Mouse (Mus musculus) hindbrain, postnatal 0 days (tissue): Measurements from ENCODE around the gene Atp5h. TPM values are rescaled to one million over a fixed set of nuclear protein-coding genes. Genes with fewer than 3 reads are reported as not detected.

Experiments
- ATAC-seq: fragments of 200-750 bp; cut with Nextera tagmentation; 2 replicates; pipeline ENCODE4 v1.8.0; 2017; ENCODE audit warnings: mild to moderate bottlenecking, moderate TSS enrichment, moderate library complexity
- DNase-seq: peaks from one replicate; pipeline ENCODE4 v3.0.0-alpha.2; 2015; ENCODE audit warnings: low spot score
- H3K27ac ChIP-seq: fragments of 300-500 bp; sonication (generic); 2 replicates; pipeline ENCODE4 v1.5.1; 2014; ENCODE audit warnings: mild to moderate bottlenecking
- H3K27me3 ChIP-seq: fragments of 300-500 bp; sonication (generic); 2 replicates; pipeline ENCODE4 v1.6.1; 2014; ENCODE audit warnings: low read length, mixed read lengths; ENCODE audit not compliant: insufficient read depth
- H3K36me3 ChIP-seq: fragments of 300-500 bp; sonication (generic); 2 replicates; pipeline ENCODE4 v1.6.1; 2014; ENCODE audit warnings: low read length, mixed read lengths; ENCODE audit not compliant: insufficient read depth
- H3K4me1 ChIP-seq: fragments of 300-500 bp; sonication (generic); 2 replicates; pipeline ENCODE4 v1.6.1; 2014; ENCODE audit warnings: antibody characterized with exemption, low read length, mixed read lengths; ENCODE audit not compliant: insufficient read depth
- H3K4me2 ChIP-seq: fragments of 300-500 bp; sonication (generic); 2 replicates; pipeline ENCODE4 v1.6.1; 2014; ENCODE audit warnings: low read depth, mild to moderate bottlenecking, low read length, moderate library complexity, mixed read lengths
- H3K4me3 ChIP-seq: fragments of 300-500 bp; sonication (generic); 2 replicates; pipeline ENCODE4 v1.5.1; 2014; ENCODE audit warnings: low read length
- H3K9ac ChIP-seq: fragments of 300-500 bp; sonication (generic); replicated peaks from 2 replicates; pipeline ENCODE4 v1.6.1; 2014; ENCODE audit warnings: mild to moderate bottlenecking, low read length, moderate library complexity, mixed read lengths
- H3K9me3 ChIP-seq: fragments of 300-500 bp; sonication (generic); 2 replicates; pipeline ENCODE4 v1.6.1; 2016; ENCODE audit warnings: low read length, mixed read lengths
- CTCF ChIP-seq: IDR thresholded peaks from 2 replicates; pipeline ENCODE4 v1.5.1; 2016; ENCODE audit warnings: antibody characterized with exemption, control low read depth, low read depth
- WGBS: fragments of 180-500 bp; shearing (Covaris S2); extraction: QIAGEN DNeasy Blood & Tissue Kit; methylation state at CpG from one replicate; pipeline ENCODE4 v1.1.7; 2014; 5-methylcytosine and 5-hydroxymethylcytosine counted together
- polyA plus RNA-seq: library from polyadenylated mRNA; unstranded; fragments of >200 nt; fragmentation: Nextera tagmentation; extraction: Ambion mirVana; gene quantifications from 2 replicates; pipeline ENCODE4 v1.2.1, GENCODE M21; 2015
- total RNA-seq: library from RNA; depleted of rRNA; stranded (reverse); fragments of >200 nt; gene quantifications from 2 replicates; pipeline ENCODE4 v1.2.3, GENCODE M21; 2014; rRNA removed

The Atp5h gene
- 203 and 240 TPM in 2 replicates for total RNA-seq
- polyA plus RNA-seq, result 1,097 and 1,122 TPM in 2 replicates

DNA sequence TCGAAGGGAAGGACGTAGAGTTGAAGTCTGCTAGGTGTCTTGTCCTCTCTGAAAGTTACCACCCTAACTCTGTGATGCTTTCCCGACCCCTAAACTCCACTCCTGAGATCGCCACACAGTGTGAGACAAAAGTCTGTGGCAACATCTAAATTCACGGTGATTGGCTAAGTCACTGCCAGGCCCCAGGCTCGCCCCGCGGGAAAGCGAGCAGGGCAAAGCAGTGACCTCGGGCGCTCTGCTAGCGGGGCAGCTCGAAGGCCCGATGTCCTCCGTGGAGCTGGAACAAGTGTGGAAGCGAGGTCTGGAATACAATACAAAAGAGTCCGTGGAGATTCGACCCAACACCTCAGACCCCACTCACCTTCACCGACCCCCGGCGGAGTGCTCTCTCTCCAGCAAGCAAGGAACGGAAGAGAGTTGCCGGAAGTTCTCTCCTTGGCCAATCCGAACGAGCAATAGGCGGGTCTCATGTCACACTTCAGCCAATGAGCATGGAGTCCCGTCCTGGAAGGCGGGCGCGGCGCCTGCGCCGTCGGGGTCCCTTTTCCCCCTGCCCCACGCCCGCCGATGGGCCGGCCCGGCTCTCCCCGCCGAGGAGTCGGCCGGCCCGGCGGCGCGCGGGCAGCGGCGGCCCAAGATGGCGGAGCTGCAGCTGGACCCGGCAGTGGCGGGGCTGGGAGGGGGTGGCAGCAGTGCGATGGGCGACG is at the start of gene Atp5h, which contains the start of gene Kctd2:
TSS of gene Atp5h (minus strand) at position 432 of the 707 bp plus-strand sequence.
TSS of gene Kctd2 (plus strand) at position 598 of the 707 bp plus-strand sequence.
- ATAC-seq (peak; percentile 98), DNase-seq (peak; percentile 99)
- peak within 1 kb of the TSS; percentile 84 for H3K4me2 ChIP-seq
- peak within 1 kb of the TSS; percentile 96 for H3K9ac ChIP-seq
- no peaks in the 10 kb centered on the region for H3K9me3 ChIP-seq
- no peaks in the 10 kb centered on the region for H3K27me3 ChIP-seq
- no peak for TF ChIP-seq CTCF
- H3K27ac ChIP-seq, result peak within 1 kb of the TSS; percentile 90
- WGBS, result under 1% methylated on average over 54 of the region's 56 CpGs
- peaks cover 16% of the 10 kb centered on the region for H3K4me1 ChIP-seq
- H3K4me3 ChIP-seq, result peak within 1 kb of the TSS; percentile 93
- H3K36me3 ChIP-seq, result peaks cover 20% of the 10 kb centered on the region

DNA sequence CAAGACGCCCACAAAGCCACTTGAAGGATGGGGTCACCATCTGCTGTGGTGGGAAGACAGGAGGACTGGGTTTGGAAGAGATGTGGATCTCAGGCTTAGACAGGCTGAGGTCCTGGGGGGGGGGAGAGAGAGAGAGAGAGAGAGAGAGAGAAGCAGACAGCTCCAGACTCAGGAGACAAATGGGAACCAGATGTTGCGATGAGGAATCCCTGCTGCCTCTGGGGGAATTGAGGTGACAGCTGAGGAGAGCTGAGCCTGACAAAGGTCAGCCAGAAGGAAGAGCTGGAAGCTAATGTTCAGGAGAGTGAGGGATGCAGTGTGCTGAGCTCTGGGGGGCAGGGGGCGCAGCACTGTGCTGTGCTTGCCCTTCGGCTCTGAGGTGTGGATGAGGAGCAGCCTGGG is 47.5 kb upstream of the Atp5h start:
- 40% methylated on average over 4 of the region's 4 CpGs for WGBS

DNA sequence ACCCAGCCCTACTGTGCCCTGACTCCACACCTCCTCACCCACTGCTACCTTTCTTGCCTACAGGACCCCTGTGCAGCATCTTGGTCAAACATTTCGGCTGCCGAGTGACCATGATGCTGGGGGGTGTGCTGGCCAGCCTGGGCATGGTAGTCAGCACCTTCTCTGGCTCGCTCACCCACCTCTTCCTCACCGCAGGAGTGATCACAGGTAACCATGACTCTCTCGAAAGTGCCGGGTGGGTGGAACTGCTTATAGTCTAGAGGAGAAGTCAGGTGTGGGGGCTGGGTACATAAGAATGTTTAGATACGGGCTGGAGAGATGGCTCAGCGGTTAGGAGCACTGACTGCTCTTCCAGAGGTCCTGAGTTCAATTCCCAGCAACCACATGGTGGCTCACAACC is 45.1 kb upstream of the Atp5h start:
- Histone ChIP-seq H3K4me1 (no peaks in the 10 kb centered on the region), H3K9me3 (no peaks in the 10 kb centered on the region), H3K36me3 (no peaks in the 10 kb centered on the region), H3K27me3 (no peaks in the 10 kb centered on the region), H3K4me2 (no peak overlapping the region), H3K9ac (no peak overlapping the region), H3K27ac (no peak overlapping the region), H3K4me3 (no peak overlapping the region)
- ATAC-seq (no peak), DNase-seq (no peak)
- TF ChIP-seq CTCF, result no peak
- 90% methylated on average over 8 of the region's 8 CpGs for WGBS

More for the DNA sequence above, 47.5 kb upstream of the Atp5h start:
- H3K9me3 ChIP-seq, result no peaks in the 10 kb centered on the region
- no peak for DNase-seq
- H3K4me3 ChIP-seq, result no peak overlapping the region
- no peaks in the 10 kb centered on the region for H3K4me1 ChIP-seq
- H3K27me3 ChIP-seq, result no peaks in the 10 kb centered on the region
- H3K4me2 ChIP-seq, result no peak overlapping the region
- TF ChIP-seq CTCF, result no peak
- no peak overlapping the region for H3K27ac ChIP-seq
- no peak overlapping the region for H3K9ac ChIP-seq
- H3K36me3 ChIP-seq, result no peaks in the 10 kb centered on the region
- no peak for ATAC-seq

DNA sequence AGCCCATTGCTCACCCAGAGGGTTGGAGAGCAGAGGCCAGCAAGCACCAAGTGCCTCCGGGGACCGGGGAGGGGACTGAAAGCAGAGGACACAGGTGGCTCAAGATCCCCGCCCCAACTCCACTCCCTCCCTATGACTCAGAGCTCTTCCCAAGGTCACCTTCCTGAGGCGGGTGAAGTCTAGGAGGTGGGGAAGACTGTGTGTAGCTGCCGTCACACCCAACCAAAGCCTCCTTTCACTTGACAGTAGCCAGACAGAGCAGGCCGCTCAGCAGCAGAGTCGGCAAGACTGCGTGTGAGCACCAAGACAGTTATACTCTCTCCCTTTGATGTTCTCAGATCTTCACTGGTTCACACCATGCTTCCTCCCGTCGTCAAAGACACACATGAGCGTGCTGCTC is 43.6 kb upstream of the Atp5h start:
- WGBS, result 80% methylated on average over 11 of the region's 11 CpGs
- no peak for TF ChIP-seq CTCF
- no peaks in the 10 kb centered on the region for H3K4me1 ChIP-seq
- no peaks in the 10 kb centered on the region for H3K36me3 ChIP-seq
- no peak overlapping the region for H3K27ac ChIP-seq
- no peaks in the 10 kb centered on the region for H3K27me3 ChIP-seq
- no peak overlapping the region for H3K4me3 ChIP-seq
- no peaks in the 10 kb centered on the region for H3K9me3 ChIP-seq
- H3K9ac ChIP-seq, result no peak overlapping the region
- no peak for DNase-seq
- no peak for ATAC-seq
- no peak overlapping the region for H3K4me2 ChIP-seq

DNA sequence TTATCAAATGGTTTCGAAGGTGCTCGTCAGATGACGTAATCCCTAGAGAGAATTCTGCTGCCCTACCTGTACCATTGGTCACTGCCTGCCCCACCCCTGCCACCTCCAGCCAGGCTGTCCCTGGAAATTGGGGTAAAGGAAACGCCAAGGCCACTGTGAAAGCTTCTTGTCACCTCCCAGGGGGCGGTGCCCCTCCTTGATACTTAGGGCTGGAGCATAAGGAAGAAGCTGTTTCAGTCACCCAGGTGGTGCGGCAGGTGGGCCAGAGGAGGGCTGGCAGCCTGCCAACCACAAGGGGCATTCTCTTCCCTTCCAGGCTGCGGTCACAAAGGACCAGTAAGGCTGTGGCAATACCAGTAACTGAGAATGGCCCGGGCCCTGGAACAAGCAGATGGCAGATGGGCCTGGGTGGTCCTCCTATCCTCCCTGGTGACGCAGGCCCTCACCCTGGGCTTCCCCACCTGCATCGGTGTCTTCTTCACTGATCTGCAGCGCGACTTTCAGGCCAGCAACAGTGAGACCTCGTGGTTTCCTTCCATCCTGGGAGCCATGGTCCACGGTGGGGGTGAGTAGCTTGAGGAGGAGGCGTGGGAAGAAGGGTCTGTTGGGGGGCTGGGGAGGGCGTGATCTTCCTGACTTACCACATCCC is 42.6 kb upstream of the Atp5h start, which contains the start of gene Slc16a5:
TSS of gene Slc16a5 (plus strand) at position 232 of the 649 bp plus-strand sequence.
- no peak for TF ChIP-seq CTCF
- ATAC-seq, result no peak
- H3K27me3 ChIP-seq, result no peaks in the 10 kb centered on the region
- no peak within 1 kb of the TSS for H3K4me2 ChIP-seq
- no peaks in the 10 kb centered on the region for H3K36me3 ChIP-seq
- H3K4me1 ChIP-seq, result no peaks in the 10 kb centered on the region
- WGBS, result 74% methylated on average over 16 of the region's 16 CpGs
- H3K9me3 ChIP-seq, result no peaks in the 10 kb centered on the region
- no peak within 1 kb of the TSS for H3K27ac ChIP-seq
- no peak within 1 kb of the TSS for H3K9ac ChIP-seq
- DNase-seq, result no peak
- no peak within 1 kb of the TSS for H3K4me3 ChIP-seq

DNA sequence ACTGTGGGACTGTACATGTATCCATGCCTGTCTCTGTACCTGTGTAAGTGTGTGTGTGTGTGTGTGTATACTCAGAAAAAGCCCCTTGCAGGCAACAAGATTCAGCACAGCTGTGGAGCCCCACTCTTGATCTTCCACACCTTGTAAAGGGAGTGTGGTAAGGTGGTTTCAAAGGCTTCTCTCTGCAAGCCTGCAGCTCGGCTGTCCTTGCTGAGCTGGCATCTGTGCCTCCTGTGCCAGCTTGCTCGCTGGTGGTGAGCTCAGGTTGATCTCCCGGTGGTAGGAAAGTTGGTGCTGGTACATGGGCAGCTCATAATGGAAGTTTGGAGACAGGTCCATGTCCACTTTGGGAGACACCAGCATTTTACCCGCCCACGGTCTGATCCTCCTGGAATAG is 42.1 kb upstream of the Atp5h start:
- H3K4me2 ChIP-seq, result no peak overlapping the region
- ATAC-seq (no peak), DNase-seq (no peak)
- no peaks in the 10 kb centered on the region for H3K4me1 ChIP-seq
- H3K36me3 ChIP-seq, result no peaks in the 10 kb centered on the region
- no peak for TF ChIP-seq CTCF
- H3K27me3 ChIP-seq, result no peaks in the 10 kb centered on the region
- 73% methylated on average over 5 of the region's 5 CpGs for WGBS
- H3K9ac ChIP-seq, result no peak overlapping the region
- H3K4me3 ChIP-seq, result no peak overlapping the region
- H3K27ac ChIP-seq, result no peak overlapping the region
- H3K9me3 ChIP-seq, result no peaks in the 10 kb centered on the region

DNA sequence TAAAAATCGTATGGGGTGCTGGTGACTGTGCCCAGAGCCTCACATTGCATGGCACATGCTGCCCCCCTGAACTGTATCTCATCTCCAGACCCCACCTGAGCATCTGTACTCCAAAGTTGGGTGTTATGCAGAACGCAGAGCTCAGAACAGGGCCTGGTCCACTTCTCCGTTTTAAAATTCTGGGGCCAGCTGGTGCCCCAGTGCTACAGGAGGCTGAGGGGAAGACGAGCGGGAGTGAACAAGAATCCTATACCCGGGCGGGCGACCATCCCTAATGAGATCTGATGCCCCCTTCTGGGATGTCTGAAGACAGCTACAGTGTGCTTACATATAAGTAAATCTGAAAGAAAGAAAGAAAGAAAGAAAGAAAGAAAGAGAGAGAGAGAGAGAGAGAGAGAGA is 41.2 kb upstream of the Atp5h start:
- Histone ChIP-seq H3K9me3 (no peaks in the 10 kb centered on the region), H3K27me3 (no peaks in the 10 kb centered on the region), H3K4me2 (no peak overlapping the region), H3K9ac (no peak overlapping the region), H3K4me3 (no peak overlapping the region), H3K36me3 (no peaks in the 10 kb centered on the region), H3K27ac (no peak overlapping the region), H3K4me1 (no peaks in the 10 kb centered on the region)
- no peak for TF ChIP-seq CTCF
- ATAC-seq, result no peak
- 22% methylated on average over 8 of the region's 8 CpGs for WGBS
- no peak for DNase-seq
